Mouse (Mus musculus) megakaryocyte progenitor cell, adult 5-6 weeks (primary cell): ENCODE measurements around the gene Aurkaip1. TPM values are rescaled to one million over a fixed set of nuclear protein-coding genes. Genes with fewer than 3 reads are reported as not detected.
A peak's percentile ranks its signal among the peaks of the same experiment; 100 is the strongest.

Experiments
- ATAC-seq: replicated peaks from 2 replicates; pipeline ENCODE4 v1.8.0; 2016; ENCODE audit warnings: mild to moderate bottlenecking, moderate TSS enrichment, inconsistent platforms; ENCODE audit not compliant: poor library complexity
- total RNA-seq, 2 experiments: library from RNA; stranded (forward) in 1 of 2; stranded (reverse) in 1 of 2; fragments of 157-497, 149-512 nt in 1 of 2; fragments of 200-1000 nt in 1 of 2; gene quantifications; 2 replicates each; pipeline versions ENCODE4 v1.2.3 to v1.2.4; 2015 to 2017

Gene Aurkaip1
- total RNA-seq, 2 experiments from 2014 or later, result 111 to 128 TPM

- ATAC-seq, result no peak
These were observed 7.6 kb upstream of the Aurkaip1 start for GRCm38 (mm10) chr4:155823443-155823842.

DNA sequence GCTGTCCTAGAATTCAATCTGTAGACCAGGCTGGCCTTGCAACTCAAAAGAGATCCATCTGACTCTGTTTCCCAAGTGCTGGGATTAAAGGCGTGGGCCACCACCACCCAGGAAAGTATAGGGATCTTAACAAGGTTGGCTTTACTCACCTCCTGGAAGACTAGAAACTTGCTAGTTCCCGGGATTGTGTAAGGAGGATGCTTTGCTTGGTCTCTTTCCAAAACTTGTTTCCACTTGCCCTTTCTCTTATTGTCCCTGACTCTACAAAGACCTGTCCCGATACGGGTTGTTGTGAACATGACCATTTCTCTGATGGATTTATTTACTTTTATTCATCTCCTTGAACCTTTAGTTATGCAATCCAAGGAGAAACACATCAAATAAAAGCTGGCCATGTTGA, 1.2 kb upstream of the Aurkaip1 start:
- no peak for ATAC-seq

- ATAC-seq, result no peak
These were observed 476 bp upstream of the Aurkaip1 start for GRCm38 (mm10) chr4:155830596-155830995.

GRCm38 (mm10) chr4:155831831-155832230, 759 bp downstream of the Aurkaip1 start:
- no peak; the same call in 1 of the 2 replicates for ATAC-seq

DNA sequence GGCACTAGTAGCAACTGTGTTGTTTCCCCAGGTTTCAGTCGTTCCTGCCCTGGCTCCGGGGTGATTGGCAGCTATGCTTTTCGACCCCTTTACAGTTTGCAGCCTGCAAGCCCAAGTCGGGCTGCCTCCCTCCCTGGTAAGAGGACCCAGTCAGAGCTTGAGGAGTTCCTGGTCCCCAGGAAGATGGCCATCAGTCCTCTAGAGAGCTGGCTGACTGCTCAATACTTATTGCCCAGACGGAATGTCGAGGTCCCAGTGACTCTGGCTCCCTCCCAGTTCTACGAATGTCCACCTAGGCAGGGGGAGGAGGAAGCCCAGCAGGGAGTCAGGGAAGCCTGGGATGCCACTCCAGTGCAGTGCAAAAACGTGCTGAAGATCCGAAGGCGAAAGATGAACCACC, 1.2 kb downstream of the Aurkaip1 start:
- no peak for ATAC-seq

DNA sequence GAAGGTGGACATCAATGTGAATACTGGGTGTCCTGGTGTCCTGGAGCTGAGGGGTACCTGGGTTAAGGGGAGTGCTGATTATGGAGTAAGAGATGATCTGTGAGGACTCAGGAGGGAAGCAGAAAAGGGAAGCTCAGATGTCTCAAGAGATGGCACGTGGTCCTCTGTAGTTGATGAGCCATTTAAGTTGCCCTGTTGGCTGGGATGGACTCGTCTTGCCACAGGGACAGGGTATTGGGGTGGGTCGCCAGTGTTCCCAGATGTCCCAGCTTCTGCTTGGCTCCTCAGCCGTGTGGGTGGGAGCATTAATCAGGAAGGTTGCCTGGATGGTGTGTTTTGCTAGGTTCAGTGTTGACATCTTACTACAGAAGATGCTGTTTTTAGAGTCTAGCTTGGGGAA, 2.2 kb downstream of the Aurkaip1 start:
- no peak for ATAC-seq

DNA sequence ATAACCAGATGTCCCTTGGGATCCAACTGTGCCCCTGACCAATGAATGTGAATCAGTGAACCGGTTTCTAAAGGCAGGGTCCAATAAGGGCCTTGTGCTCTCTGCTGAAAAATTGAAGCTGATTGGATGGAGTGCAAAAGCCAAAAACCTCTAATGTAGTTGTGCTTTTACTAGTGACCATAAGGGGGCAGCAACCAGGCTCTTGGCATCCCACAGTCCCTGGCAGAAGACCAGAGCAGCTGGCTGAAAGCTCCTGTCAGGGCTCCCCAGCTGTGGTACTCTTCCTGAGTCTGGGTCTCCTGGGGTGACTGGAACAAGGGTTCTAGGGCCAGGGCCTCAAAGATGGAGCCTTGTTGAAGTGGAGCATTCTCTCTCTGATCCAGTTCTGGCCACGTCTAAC, 2.8 kb downstream of the Aurkaip1 start:
- ATAC-seq, result peak; percentile 53

GRCm38 (mm10) chr4:155837404-155838010, 6.4 kb downstream of the Aurkaip1 start:
- ATAC-seq, result peak; percentile 24

- no peak for ATAC-seq
These were observed 7.4 kb downstream of the Aurkaip1 start for GRCm38 (mm10) chr4:155838187-155839153.

DNA sequence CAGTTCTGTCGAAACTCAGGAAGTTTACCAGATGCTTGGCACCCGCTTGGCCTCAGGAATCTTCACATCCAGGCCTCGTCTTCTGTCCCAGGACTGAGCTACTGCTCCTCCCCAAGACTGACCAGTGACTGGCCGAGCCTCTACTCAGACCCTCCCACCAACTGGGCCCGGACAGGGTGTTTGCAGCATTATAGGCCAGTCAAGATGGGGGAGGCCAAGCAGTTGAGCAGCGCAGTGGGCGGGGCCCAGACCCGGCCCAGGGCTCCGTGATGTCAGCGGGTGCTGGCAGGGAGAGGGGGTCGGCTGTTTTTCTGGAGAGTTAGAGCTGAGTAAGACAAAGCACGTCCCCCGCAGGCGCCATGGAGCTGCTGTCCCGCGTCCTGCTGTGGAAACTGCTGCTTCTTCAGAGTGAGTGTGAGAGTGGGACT, 8.4 kb downstream of the Aurkaip1 start, which contains the start of gene Mxra8:
TSS of gene Mxra8 (plus strand) at position 198 of the 428 bp plus-strand sequence.
- ATAC-seq, result no peak

- no peak for ATAC-seq
These were observed 9.3 kb downstream of the Aurkaip1 start for GRCm38 (mm10) chr4:155840076-155841002.

DNA sequence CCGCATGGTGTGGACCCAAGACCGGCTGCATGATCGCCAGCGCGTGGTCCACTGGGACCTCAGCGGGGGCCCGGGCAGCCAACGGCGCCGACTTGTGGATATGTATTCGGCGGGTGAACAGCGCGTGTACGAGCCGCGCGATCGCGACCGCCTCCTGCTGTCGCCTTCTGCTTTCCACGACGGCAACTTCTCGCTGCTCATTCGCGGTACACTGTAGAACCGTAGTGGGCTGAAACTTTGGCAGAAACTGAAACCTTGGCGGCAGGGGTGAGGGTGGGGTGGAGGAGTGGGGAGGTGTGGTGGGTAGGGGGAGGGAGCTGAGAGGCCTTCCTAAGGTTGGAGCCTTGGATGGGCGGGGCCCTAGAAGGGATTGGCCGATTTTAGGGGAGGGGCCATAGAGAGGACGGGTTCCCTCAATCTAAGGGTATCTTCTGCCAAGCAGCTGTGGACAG, 10.0 kb downstream of the Aurkaip1 start:
- peak; percentile 74 for ATAC-seq

DNA sequence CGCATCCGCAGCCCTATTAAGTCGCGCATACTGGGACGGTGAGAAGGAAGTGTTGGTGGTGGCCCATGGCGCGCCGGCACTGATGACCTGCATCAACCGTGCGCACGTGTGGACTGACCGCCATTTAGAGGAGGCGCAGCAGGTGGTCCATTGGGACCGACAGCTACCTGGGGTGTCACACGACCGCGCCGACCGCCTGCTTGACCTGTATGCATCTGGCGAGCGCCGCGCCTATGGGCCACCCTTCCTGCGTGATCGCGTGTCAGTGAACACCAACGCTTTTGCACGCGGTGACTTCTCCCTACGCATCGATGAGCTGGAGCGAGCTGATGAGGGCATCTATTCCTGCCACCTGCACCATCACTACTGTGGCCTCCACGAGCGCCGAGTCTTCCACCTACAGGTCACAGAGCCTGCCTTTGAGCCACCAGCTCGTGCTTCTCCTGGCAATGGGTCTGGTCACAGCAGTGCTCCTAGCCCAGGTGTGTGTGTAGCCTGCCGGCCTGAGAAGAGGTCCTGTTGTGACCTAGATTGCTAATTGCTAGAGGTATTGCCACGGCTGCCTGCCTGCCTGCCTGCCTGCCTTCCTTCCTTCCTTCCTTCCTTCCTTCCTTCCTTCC, 10.7 kb downstream of the Aurkaip1 start:
- peak; percentile 3; the same call in 1 of the 2 replicates for ATAC-seq

DNA sequence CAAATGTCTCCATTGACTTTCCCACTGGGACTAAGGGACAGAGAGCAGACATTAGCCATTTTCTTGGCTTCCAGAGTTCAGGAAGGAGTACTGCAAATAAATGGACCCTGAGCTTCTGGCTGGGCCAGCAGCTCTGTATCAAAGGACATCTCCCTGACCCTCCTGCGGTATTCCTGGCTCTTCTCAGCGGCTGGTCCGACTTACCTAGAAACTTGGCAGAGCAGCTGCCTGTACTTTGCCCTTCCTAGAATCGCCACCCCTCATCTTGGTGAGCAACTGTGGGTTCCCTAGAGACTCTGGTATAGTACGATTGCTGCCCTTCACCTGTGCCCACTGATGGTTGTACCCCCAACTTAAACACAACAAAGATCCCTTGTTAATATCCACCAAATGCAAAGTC, 12.2 kb downstream of the Aurkaip1 start:
- ATAC-seq, result no peak

DNA sequence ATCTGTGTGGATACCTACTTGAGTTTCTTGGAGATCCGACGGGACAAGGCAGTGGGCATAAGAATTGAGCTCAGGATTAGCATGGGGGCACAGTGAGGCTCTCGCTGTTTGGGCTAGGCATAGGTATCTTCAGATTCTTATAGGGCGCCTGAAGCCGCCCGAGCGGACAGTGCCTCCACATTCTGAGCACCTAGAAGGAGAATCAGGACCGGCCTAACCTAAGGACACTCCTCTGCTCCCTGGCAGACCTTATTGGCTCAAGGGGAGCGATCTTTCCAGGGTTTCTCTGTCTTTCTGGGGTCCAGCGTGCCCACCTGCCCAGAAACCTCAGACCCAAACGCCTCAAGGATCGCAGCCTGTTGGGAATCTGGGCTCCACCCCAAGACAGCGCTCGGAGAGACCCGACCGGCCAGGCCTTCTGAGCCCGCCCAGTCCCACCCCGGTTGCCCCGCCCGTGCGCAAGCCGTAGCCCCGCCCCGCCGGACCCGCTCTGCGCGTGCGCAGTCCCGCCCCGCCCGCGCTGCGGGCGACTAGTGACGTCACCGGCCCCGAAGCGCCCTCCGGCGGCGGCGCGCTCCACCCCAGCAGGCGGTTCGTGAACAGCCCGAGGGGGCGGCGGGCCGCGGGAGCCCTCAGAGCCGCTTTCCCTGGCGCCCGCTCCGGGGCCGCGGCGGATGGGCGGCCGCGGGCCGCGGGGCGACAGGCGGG, 16.0 kb downstream of the Aurkaip1 start, which contains the start of gene Dvl1:
TSS of gene Dvl1 (plus strand) at position 532 of the 708 bp plus-strand sequence.
- peak; percentile 68 for ATAC-seq

DNA sequence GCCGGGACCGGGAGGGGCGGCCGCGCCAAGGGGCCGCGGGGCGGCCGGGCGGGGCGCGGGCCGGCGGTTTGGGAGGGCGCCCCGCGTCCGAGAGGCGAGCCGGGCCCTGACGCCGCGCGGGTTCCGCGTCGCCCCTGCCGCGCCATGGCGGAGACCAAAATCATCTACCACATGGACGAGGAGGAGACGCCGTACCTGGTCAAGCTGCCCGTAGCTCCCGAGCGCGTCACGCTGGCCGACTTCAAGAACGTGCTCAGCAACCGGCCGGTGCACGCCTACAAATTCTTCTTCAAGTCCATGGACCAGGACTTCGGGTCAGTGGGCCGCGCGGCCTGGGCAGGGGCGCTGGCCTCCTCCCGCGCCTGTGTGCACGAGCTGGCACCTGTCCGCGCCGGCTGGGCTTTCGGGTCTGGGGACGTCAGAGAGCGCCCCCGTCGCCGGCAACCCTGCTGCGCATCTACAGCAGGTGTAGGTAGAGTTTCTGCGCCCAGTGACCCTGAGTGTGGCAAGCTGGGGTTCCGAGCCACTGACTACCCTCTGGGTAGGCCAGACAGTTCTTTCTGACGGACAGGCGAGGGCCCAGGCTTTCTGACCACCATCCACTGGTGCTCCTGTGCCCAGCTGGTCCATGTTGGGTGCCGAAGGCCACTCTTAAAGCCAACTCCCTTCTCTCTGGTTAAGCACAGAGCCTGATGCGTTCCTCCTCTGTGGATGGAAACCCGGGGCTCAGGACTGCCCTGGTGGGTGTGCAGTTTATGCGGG, 16.7 kb downstream of the Aurkaip1 start:
- ATAC-seq, result peak; percentile 21; the same call in 1 of the 2 replicates

GRCm38 (mm10) chr4:155848434-155849095, 17.5 kb downstream of the Aurkaip1 start:
- no peak for ATAC-seq

GRCm38 (mm10) chr4:155849391-155849790, 18.3 kb downstream of the Aurkaip1 start:
- no peak for ATAC-seq
